Mouse (Mus musculus): Measurements from ENCODE around the gene Gpat3. TPM values are rescaled to one million over a fixed set of nuclear protein-coding genes. Genes with fewer than 3 reads are reported as not detected.
A peak's percentile ranks its signal among the peaks of the same experiment; 100 is the strongest.

The Gpat3 gene
- 0.20 and 0.74 TPM in 2 replicates for polyA plus RNA-seq (2016; fragmentation: Nextera tagmentation; extraction: Ambion mirVana)

GRCm38 (mm10) chr5:100845485-100845847 lies at the start of gene Gpat3:
TSS of gene Gpat3 (plus strand) at chr5:100845713.
- H3K36me3 ChIP-seq (replicated peaks): no peaks in the 10 kb centered on the region
- 0 out of 2 replicates have a peak, but pooled peaks cover 5% of the 10 kb centered on the region for H3K9me3 ChIP-seq
- H3K9ac ChIP-seq: peak within 1 kb of the TSS; percentile 59
- H3K4me3 ChIP-seq (replicated peaks): peak within 1 kb of the TSS; percentile 57
- under 1% methylated on average over 16 of the region's 16 CpGs for WGBS
- H3K4me2 ChIP-seq: peak within 1 kb of the TSS; percentile 99
- peaks cover 18% of the 10 kb centered on the region for H3K4me1 ChIP-seq
- no peak within 1 kb of the TSS for H3K27ac ChIP-seq
- peaks cover 65% of the 10 kb centered on the region for H3K27me3 ChIP-seq
- ATAC-seq (ENCODE audit: low FRiP score): no peak

- H3K4me1 ChIP-seq: peaks cover 15% of the 10 kb centered on the region
- peaks cover 26% of the 10 kb centered on the region for H3K36me3 ChIP-seq (replicated peaks)
- H3K9me3 ChIP-seq: no peaks in the 10 kb centered on the region
- H3K27me3 ChIP-seq: no peaks in the 10 kb centered on the region
- under 1% methylated on average over 66 of the region's 67 CpGs for WGBS
- H3K9ac ChIP-seq: peak within 1 kb of the TSS; percentile 85
- ATAC-seq (ENCODE audit: low FRiP score): peak; percentile 97
- H3K4me2 ChIP-seq: peak within 1 kb of the TSS; percentile 93
- H3K4me3 ChIP-seq (replicated peaks): peak within 1 kb of the TSS; percentile 83
- H3K27ac ChIP-seq: 0 out of 2 replicates have a peak within 1 kb of the TSS, but pooled peaks have one; percentile 25
Observed at GRCm38 (mm10) chr5:100798165-100798860, 47.2 kb upstream of the Gpat3 start, which contains the start of the genes Helq and Mrps18c. TSS of gene Helq (minus strand) at chr5:100798598. TSS of gene Mrps18c (plus strand) at chr5:100798627.

- H3K9me3 ChIP-seq: no peaks in the 10 kb centered on the region
- no peak for ATAC-seq (ENCODE audit: low FRiP score)
- H3K27ac ChIP-seq: no peak overlapping the region
- no peaks in the 10 kb centered on the region for H3K27me3 ChIP-seq
- H3K4me3 ChIP-seq (replicated peaks): no peak overlapping the region
- WGBS: 89% methylated on average over 4 of the region's 4 CpGs
- H3K9ac ChIP-seq: no peak overlapping the region
- no peak overlapping the region for H3K4me2 ChIP-seq
- peaks cover 5% of the 10 kb centered on the region for H3K4me1 ChIP-seq
- H3K36me3 ChIP-seq (replicated peaks): peaks cover 22% of the 10 kb centered on the region
Observed at GRCm38 (mm10) chr5:100818341-100818740, 27.2 kb upstream of the Gpat3 start.

GRCm38 (mm10) chr5:100819568-100820480 lies 25.7 kb upstream of the Gpat3 start:
- H3K9ac ChIP-seq: peak overlapping the region; percentile 94
- 30% methylated on average over 16 of the region's 16 CpGs for WGBS
- no peak for ATAC-seq (ENCODE audit: low FRiP score)
- H3K27me3 ChIP-seq: no peaks in the 10 kb centered on the region
- peak overlapping the region; percentile 87; the same call in 1 of the 2 replicates for H3K27ac ChIP-seq
- peaks cover 11% of the 10 kb centered on the region for H3K36me3 ChIP-seq (replicated peaks)
- peaks cover 5% of the 10 kb centered on the region for H3K4me1 ChIP-seq
- H3K4me2 ChIP-seq: peak overlapping the region; percentile 76
- peak overlapping the region; percentile 80 for H3K4me3 ChIP-seq (replicated peaks)
- H3K9me3 ChIP-seq: no peaks in the 10 kb centered on the region

DNA sequence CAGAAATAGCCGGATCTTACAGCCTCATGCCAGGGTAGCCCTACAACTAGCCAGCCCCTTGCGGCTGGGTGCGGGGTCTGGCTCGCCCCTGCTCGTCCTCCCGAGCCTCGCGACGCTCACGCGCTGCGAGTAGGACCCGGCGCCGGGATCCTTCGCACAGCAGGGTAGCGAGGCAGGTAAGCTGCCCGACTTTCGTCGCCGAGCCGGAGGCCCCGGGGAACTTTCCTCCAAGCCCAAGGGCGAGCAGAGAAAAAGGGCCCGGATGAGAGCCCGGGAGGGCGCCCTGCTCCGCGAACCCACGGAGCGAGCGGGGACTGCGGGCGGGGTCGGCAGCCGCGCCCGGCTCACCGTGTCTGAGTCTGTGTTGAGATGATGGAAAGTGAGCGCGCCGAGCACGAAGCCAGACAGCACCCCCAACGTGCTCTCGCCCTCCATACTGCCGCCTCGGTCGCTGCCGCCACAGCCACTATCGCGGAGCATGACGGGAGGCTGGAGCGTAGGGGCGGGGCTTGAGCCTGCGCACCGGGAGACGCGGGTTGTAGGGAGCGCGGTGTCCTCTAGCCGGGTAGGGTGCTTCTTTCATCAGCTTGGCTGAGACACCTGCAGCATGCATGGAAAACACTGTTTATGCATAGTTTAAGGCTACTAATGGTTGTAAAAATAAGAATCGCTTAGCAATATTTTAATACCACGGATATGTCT lies 24.9 kb upstream of the Gpat3 start, which contains the start of gene Abraxas1:
Abraxas1 (minus strand) TSS at position 483 of the 702 bp plus-strand sequence.
- Histone ChIP-seq H3K4me2 (peak within 1 kb of the TSS; percentile 76), H3K36me3 (replicated peaks) (peaks cover 9% of the 10 kb centered on the region), H3K4me1 (peaks cover 5% of the 10 kb centered on the region), H3K27me3 (no peaks in the 10 kb centered on the region), H3K4me3 (replicated peaks) (peak within 1 kb of the TSS; percentile 80), H3K27ac (peak within 1 kb of the TSS; percentile 87), H3K9ac (peak within 1 kb of the TSS; percentile 94), H3K9me3 (no peaks in the 10 kb centered on the region)
- peak; percentile 98 for ATAC-seq (ENCODE audit: low FRiP score)
- under 1% methylated on average over 62 of the region's 63 CpGs for WGBS

GRCm38 (mm10) chr5:100821375-100821774 lies 24.1 kb upstream of the Gpat3 start:
- H3K4me1 ChIP-seq: peaks cover 5% of the 10 kb centered on the region
- H3K9me3 ChIP-seq: no peaks in the 10 kb centered on the region
- H3K36me3 ChIP-seq (replicated peaks): peaks cover 6% of the 10 kb centered on the region; the same call in 1 of the 2 replicates
- no peak for ATAC-seq (ENCODE audit: low FRiP score)
- H3K4me3 ChIP-seq (replicated peaks): peak overlapping the region; percentile 80; the same call in 1 of the 2 replicates
- H3K27ac ChIP-seq: no peak overlapping the region
- H3K9ac ChIP-seq: no peak overlapping the region
- no peaks in the 10 kb centered on the region for H3K27me3 ChIP-seq
- 85% methylated on average over 8 of the region's 8 CpGs for WGBS
- peak overlapping the region; percentile 76 for H3K4me2 ChIP-seq

DNA sequence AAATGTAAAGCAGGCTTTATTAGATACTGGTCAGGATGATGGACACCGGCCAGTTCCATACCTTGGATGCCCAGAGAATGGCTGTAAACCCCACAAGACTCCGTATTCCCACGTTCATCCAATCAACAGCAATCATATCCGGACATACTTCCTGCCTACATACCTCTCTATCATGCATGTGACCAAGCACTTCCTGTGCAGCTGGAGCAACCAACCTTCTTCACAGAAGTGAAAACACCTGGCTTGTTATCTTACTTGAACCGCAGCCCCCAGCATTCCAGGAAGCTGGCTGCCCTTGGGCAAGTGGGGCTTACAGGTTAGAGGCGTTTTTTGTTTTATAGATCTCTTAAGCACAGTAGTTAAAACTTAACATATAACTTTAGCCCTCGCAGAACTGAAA lies 22.7 kb upstream of the Gpat3 start:
- WGBS: 89% methylated on average over 7 of the region's 7 CpGs
- no peak overlapping the region for H3K27ac ChIP-seq
- no peak overlapping the region for H3K4me2 ChIP-seq
- H3K9me3 ChIP-seq: no peaks in the 10 kb centered on the region
- no peaks in the 10 kb centered on the region for H3K36me3 ChIP-seq (replicated peaks)
- peaks cover 5% of the 10 kb centered on the region for H3K4me1 ChIP-seq
- no peaks in the 10 kb centered on the region for H3K27me3 ChIP-seq
- no peak for ATAC-seq (ENCODE audit: low FRiP score)
- H3K9ac ChIP-seq: no peak overlapping the region
- no peak overlapping the region for H3K4me3 ChIP-seq (replicated peaks)

- ATAC-seq (ENCODE audit: low FRiP score): no peak
- H3K4me1 ChIP-seq: no peaks in the 10 kb centered on the region; the same call in 1 of the 2 replicates
- no peak overlapping the region for H3K9ac ChIP-seq
- H3K27ac ChIP-seq: no peak overlapping the region
- H3K4me3 ChIP-seq (replicated peaks): no peak overlapping the region
- no peaks in the 10 kb centered on the region for H3K9me3 ChIP-seq
- no peak overlapping the region for H3K4me2 ChIP-seq
- 30% methylated on average over 2 of the region's 2 CpGs for WGBS
- H3K36me3 ChIP-seq (replicated peaks): no peaks in the 10 kb centered on the region
- H3K27me3 ChIP-seq: no peaks in the 10 kb centered on the region
Observed at GRCm38 (mm10) chr5:100825975-100826374, 19.5 kb upstream of the Gpat3 start.

DNA sequence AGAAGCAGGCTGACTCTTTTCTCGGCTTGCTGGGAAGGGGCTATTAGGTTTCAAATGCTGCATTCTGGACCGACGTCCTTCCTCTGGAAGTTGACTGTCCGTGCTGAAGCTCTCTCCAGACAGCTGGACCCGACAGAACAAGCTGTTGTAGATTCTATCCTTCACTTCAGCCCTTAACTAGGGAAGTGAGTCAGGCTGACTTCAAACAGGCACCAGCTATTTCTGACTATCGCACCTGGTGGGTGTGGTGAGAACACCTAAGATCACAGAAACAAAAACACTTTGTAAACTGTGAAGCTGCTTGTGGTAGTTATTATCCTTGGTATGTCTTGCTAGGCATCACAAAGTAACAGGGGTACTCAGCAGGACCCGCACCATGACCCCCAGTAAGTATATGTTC lies 19.0 kb upstream of the Gpat3 start:
- no peaks in the 10 kb centered on the region for H3K4me1 ChIP-seq
- no peaks in the 10 kb centered on the region for H3K27me3 ChIP-seq
- WGBS: 74% methylated on average over 7 of the region's 7 CpGs
- no peaks in the 10 kb centered on the region for H3K36me3 ChIP-seq (replicated peaks)
- H3K9ac ChIP-seq: no peak overlapping the region
- H3K9me3 ChIP-seq: no peaks in the 10 kb centered on the region
- no peak overlapping the region for H3K27ac ChIP-seq
- H3K4me3 ChIP-seq (replicated peaks): no peak overlapping the region
- no peak for ATAC-seq (ENCODE audit: low FRiP score)
- H3K4me2 ChIP-seq: no peak overlapping the region

GRCm38 (mm10) chr5:100828701-100829100 lies 16.8 kb upstream of the Gpat3 start:
- H3K9ac ChIP-seq: no peak overlapping the region
- no peaks in the 10 kb centered on the region for H3K9me3 ChIP-seq
- no peak overlapping the region for H3K4me3 ChIP-seq (replicated peaks)
- H3K27ac ChIP-seq: no peak overlapping the region
- H3K4me2 ChIP-seq: no peak overlapping the region
- H3K36me3 ChIP-seq (replicated peaks): no peaks in the 10 kb centered on the region
- ATAC-seq (ENCODE audit: low FRiP score): no peak
- 90% methylated on average over 3 of the region's 3 CpGs for WGBS
- H3K4me1 ChIP-seq: no peaks in the 10 kb centered on the region
- H3K27me3 ChIP-seq: no peaks in the 10 kb centered on the region

DNA sequence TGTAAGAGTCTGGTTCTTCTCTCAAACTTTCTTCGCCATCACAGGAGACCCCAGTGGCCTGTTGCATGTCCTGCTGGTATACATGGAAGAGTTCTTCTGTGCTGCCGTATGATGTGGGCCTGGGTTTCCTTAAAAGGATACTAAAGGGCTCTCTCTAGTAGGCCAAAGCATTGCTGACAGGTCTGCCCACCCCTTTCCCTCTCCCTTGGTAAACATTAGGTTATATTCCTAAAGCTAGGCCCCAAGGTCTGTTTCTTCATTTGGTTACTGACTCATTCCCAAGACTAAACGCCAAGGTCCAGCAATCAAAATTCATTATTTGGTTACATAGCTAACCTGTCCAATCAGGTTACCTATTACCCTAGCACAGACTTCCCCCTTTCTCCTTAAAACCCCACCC lies 12.8 kb upstream of the Gpat3 start:
- Histone ChIP-seq H3K27me3 (no peaks in the 10 kb centered on the region), H3K36me3 (replicated peaks) (no peaks in the 10 kb centered on the region), H3K4me1 (no peaks in the 10 kb centered on the region), H3K4me2 (no peak overlapping the region), H3K27ac (no peak overlapping the region), H3K4me3 (replicated peaks) (no peak overlapping the region), H3K9ac (no peak overlapping the region), H3K9me3 (no peaks in the 10 kb centered on the region)
- no peak for ATAC-seq (ENCODE audit: low FRiP score)
- 82% methylated on average over 3 of the region's 3 CpGs for WGBS

DNA sequence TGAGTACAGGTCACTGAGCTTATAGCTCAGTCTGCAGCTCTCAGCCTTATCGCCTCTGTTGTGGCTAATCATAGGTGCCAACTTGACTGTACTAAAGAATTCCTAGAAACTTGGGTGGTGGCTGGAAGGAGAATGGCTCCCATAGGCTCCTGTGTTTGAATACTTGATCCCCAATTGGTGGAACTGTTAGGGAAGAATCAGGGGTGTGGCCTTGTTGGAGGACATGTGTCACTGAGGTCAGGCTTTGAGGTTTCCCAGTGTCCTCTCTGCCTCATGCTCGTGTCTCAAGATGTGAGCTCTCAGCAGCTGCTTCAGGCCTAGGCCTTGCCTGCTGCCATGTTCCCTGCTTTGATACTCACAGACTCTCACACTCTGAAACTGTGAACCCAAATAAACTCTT lies 11.7 kb upstream of the Gpat3 start:
- no peaks in the 10 kb centered on the region for H3K27me3 ChIP-seq
- H3K4me1 ChIP-seq: no peaks in the 10 kb centered on the region
- no peak overlapping the region for H3K4me2 ChIP-seq
- 82% methylated on average over 2 of the region's 2 CpGs for WGBS
- H3K4me3 ChIP-seq (replicated peaks): no peak overlapping the region
- no peak overlapping the region for H3K9ac ChIP-seq
- no peak for ATAC-seq (ENCODE audit: low FRiP score)
- H3K27ac ChIP-seq: no peak overlapping the region
- no peaks in the 10 kb centered on the region for H3K36me3 ChIP-seq (replicated peaks)
- no peaks in the 10 kb centered on the region for H3K9me3 ChIP-seq

All from forebrain, embryonic 12.5 days (tissue).